Mouse (Mus musculus) embryo, embryonic 11 days (tissue): ENCODE results near the gene Thrsp.

Source experiments
- DNase-seq: peaks from one replicate; pipeline ENCODE4 v3.0.0-alpha.2; 2015

The Thrsp gene

DNA sequence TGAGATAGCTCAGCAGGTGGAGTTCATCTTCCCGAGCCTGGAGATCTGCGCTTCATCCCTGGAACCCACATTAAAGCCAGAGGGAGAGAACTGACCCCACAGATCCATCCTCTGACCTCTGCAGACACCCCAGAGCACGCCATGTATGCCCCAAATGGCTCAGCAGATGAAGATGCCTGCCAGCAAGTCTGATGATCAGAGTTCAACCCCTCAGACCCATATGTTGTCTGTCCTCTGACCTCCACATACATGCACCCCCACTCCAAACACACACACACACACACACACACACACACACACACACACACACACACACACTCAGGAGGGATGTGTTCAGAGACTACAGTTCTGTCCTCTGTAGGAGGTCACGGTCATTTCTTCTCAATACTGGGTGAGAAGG, 1.1 kb downstream of the Thrsp start:
- DNase-seq: no peak

DNA sequence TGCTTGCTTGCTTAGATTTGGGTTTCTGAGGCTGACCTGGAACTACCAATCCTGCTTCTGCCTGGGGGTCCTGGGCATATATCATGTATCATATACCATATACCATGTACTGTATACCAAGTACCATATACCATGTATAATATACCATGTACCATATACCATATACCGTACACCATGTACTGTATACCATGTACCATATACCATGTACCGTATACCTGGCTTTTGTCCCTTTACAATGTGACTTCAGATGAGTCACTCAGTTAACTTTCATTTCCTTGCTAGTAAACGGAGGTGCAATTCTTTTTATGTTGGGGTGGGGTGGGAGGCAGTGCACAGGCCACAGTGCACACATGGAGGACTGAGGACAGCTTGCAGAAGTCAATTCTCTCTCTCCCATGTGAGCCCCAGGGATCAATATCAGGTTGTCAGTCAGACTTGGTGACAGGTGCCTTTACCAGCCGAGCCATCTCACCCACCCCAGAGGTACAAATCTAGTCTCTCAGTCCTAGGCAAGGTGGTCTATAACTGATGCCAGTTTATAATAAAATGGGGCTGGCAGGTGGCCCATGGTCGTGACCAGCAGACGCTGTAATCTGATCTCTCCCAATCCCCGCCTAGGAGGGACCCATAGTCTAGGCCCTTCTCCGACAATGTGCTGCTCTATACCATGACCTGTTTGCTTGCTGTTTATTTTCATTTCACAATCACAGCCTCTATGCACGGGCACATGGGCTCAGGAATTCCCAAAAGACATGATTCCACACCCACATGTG, 2.4 kb downstream of the Thrsp start:
- DNase-seq: no peak

DNA sequence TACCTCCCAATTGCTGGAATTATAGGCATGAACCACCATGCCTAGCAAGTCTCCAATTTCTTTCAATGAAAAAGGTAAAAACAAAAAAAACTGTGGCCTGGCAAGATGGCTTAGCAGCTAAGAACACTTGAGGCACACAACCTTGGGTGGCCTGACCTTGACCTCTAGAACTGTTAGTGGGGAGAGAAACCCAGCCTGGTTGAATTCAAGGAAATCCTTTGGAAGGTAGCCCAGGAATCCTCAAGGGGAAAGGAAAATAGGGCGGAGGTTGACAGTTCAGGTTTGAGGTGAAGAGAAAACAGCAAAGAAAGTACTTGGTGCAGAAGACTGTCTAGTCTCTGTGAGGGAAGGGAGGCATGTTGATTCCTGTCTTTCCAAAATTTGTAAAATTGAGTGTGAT, 3.1 kb downstream of the Thrsp start:
- no peak for DNase-seq

- no peak for DNase-seq
Observed at GRCm38 (mm10) chr7:97413981-97414380, 3.5 kb downstream of the Thrsp start.

DNA sequence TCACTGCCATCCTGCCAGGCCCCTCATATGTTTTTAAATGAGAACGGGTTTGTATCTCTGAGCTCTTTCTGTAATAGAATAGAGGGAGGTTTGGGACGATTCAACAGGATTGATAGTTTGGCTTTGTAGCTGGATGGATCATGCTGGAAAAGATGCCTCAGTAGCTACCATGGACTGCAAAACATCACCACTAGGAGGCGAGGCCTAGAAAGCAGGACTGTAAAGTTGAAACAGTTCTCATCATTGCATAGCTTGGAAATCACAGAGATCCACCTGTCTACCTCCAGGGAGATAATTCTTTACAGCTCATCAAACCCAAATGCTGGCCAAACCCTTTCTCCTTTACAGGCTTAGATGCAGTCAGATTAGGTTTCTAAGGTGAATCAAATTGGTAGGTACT, 6.0 kb downstream of the Thrsp start:
- DNase-seq: no peak

- DNase-seq: no peak
Observed at GRCm38 (mm10) chr7:97411106-97411505, 6.4 kb downstream of the Thrsp start.

GRCm38 (mm10) chr7:97407145-97407544, 10.4 kb downstream of the Thrsp start:
- DNase-seq: no peak

DNA sequence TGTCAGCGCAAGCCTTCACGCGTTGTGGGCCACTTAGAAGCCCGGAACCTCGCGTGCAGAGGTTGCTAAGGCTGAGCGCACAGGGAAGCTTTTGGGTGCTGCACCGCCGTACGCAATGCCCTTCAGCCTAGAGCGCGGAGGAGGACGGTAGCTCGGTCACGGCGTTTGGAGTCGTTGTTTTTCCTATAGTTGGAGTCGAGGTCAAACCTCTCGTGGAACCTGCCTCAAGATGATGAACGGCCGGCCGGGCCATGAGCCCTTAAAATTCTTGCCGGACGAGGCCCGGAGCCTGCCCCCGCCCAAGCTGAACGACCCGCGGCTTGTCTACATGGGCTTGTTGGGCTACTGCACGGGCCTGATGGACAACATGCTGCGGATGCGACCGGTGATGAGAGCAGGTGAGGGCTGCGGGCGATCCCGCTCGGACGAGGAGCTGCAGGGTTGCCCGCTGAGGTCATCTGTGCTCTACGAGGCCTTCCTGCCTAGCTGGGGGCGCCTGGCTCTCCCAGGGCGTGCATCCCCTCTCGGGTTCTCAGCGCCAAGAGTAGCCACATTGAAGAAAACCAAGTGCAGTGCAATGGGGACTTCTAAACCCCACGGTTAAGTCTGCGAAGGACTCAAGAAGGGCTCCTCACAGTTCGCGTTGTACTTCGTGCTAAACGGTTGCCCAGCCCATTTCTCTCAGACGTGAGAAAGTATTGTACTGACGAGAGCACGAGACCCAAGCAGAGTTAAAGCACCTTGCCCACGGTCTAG, 17.4 kb downstream of the Thrsp start, which contains the start of gene Ndufc2:
TSS of gene Ndufc2 (plus strand) at position 44 of the 756 bp plus-strand sequence.
- DNase-seq: peak; percentile 92

- DNase-seq: no peak
Observed at GRCm38 (mm10) chr7:97398943-97399342, 18.6 kb downstream of the Thrsp start.

GRCm38 (mm10) chr7:97394375-97394774, 23.2 kb downstream of the Thrsp start:
- DNase-seq: no peak

- DNase-seq: no peak
Observed at GRCm38 (mm10) chr7:97392079-97392445, 25.5 kb downstream of the Thrsp start.

DNA sequence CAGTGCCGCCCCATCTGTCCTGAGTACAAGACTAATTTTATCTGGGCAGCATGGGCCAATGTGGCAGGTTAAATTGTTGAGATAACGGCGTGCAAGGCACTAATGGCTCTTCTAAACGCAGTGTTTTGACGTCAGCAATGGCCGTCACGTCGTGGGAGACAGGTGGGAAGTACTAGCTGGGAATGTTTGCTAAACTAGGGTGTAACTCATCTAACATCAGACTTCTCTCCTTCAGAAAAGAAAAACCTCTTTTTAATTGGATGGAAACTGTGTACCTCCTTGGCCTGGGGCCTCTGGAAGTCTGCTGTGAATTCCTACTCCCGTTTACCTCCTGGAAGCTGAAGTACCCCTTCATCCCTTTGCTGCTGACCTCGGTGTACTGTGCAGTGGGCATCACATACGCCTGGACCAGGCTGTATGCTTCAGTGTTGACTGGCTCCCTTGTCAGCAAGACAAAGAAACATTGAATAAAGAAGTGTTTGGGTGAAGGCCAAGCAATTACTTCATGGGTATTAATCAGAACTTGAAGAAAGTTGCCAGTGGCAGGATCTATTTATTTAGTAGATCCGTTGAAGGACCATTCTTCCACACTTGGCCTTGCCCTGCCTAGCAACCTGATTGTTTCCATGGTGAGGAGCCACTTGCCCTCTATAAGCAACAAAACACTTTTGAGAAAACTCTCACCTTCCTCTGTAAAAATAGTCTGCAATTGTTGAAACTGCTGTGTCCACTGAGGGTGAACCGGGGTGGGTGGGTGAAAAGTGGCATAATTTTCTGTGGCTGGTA, 26.0 kb downstream of the Thrsp start:
- no peak for DNase-seq

GRCm38 (mm10) chr7:97388541-97388940, 29.0 kb downstream of the Thrsp start:
- no peak for DNase-seq

- DNase-seq: no peak
Observed at GRCm38 (mm10) chr7:97387561-97388147, 29.9 kb downstream of the Thrsp start.

GRCm38 (mm10) chr7:97386806-97387370, 30.6 kb downstream of the Thrsp start:
- no peak for DNase-seq

GRCm38 (mm10) chr7:97386106-97386805, 31.3 kb downstream of the Thrsp start:
- no peak for DNase-seq

DNA sequence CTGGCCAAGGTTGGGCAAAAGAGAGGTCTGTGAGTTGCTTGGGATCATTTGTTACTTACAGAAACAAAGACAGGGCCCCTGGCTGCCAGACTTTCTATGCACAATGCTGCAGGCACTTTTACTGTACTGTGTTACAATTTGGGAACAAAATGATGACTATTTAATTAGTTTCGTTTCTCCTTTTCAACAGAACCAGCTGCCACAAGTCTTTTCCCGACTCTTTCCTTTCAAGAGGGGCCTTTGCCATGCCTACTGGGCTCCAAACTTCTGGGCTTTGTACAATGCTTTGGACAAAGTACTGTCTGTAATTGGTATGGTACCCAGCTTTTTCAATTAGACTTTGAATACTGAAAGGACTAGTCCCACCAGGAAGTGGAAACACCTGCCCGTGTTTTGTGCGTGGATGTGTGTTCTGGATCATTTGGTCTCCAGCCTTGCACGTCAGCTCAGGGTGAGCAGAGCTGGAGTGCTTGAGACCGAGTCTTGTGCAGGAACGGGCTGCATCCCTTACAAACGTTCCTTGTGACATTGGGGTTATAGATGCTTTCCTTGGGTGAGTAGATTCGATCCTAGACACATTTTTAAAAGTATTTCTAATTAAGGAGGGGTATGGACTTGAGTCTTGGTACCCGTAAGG, 33.9 kb downstream of the Thrsp start:
- no peak for DNase-seq

- DNase-seq: no peak
Observed at GRCm38 (mm10) chr7:97382661-97383060, 34.9 kb downstream of the Thrsp start.

DNA sequence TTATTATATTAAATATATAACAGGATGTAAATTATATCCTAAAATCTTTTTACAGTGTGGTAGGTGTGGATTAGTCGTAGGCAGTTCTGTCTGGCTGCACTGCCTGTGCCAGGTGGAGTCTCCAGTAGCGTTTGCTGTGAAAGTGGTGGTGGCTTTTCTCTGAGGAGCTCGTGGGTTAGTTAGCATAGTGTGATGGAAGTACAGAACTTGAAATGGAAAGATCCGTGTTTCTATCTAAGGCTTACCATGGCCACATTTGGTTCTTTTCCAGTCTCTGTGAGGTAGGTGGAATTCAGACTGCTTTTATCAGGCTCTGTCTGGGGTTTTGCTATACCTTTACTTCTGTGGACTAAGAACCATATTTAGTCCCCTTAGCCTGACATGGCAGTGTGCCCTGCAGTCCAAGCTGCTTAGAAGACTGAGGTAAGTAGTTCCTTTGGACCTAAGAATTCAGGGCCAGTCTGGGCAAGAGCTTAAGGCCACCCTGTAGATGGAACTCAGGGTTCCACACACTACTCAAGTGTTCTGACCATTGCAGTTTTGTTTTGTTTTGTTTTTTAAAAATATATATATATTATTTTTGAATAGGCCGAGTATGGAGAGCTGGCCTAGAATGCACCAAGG, 36.9 kb downstream of the Thrsp start:
- no peak for DNase-seq

- DNase-seq: no peak
Observed at GRCm38 (mm10) chr7:97379304-97379703, 38.2 kb downstream of the Thrsp start.

- no peak for DNase-seq
Observed at GRCm38 (mm10) chr7:97375906-97376305, 41.6 kb downstream of the Thrsp start.
